Mouse (Mus musculus): Measurements from ENCODE around the gene Tenm4.

Gene Tenm4

DNA sequence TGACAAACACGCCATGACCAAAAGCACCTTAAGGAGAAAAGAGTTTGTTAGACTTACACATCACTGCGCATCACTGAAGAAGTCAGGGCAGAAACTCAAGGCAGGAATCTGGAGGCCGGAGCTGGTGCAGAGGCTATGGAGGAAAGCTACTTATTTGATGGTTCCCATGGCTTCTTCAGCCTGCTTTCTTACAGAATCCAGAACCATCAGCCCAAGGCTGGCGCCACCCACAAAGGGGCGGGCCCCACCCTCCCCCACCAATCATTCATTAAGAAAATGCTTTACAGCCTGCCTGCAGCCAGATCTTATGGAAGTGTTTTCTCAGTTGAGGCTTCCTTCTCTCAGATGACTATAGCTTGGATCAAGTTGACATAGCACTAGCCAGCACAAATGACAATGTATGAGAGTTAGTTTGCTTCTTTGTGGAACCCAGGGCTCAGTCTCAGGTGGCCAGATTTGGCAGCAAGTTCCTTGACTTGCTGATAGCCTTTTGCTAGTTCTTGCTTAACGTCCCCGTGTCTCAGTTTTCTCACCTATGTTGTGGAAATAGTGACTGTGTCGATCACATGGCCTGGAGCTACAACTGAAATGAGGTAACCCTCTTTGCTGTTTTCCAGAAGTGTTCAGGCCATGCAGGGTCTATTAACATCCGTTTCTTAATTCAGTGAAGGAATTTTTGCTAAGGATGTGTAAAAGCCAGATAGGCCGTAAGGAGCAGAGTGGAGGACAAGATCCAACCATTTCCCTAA, 32.9 kb downstream of the Tenm4 start:
- in situ Hi-C loops (cut with MboI, MseI) = no loop called here

DNA sequence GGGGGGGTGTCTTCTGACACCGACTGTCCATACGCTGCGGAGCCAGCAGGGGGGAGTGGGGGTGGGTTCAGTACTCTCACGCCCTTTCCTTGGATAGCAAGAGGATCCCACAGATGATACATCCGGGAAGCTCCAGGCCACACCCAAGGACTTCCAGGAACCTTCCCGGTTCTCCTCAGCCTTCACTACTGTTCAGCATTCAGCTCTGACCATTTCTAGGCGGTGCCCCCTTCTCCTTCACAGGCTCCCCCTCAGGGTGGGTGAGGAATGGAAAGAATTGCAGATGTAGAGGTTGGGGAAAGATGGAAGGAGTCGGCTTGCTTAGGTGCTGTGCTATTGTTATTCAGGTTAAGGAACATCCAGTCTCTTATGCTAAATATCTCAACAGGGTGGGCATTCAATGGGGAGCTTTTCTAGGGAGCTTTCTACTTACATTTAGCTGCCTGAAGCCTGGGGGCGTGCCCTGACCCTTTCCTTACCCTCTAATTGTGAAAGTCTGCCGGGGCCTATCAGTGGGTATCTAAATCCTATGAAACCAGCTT, 33.8 kb downstream of the Tenm4 start:
- in situ Hi-C loops (cut with MboI, MseI) = no loop called here

DNA sequence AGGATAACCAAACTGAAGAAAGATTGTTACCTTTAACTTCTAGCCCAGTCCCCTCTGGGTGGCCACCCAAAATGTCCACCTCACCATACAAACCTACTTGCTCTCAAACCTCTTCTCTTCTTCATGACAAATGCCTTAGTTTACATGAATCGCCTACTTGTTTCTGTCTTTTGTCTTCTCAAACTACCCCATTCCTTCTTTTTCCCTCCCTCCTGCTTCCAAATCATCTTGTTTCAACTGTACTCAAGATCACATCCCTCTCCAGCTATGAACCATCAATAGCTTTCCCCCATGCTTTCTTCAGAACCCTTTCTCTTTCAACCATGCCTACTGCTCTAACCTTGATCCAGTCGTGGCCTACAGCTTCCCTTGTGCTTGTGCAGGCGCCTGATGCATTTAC, 36.0 kb downstream of the Tenm4 start:
- in situ Hi-C loops (cut with MboI, MseI) = no loop called here

DNA sequence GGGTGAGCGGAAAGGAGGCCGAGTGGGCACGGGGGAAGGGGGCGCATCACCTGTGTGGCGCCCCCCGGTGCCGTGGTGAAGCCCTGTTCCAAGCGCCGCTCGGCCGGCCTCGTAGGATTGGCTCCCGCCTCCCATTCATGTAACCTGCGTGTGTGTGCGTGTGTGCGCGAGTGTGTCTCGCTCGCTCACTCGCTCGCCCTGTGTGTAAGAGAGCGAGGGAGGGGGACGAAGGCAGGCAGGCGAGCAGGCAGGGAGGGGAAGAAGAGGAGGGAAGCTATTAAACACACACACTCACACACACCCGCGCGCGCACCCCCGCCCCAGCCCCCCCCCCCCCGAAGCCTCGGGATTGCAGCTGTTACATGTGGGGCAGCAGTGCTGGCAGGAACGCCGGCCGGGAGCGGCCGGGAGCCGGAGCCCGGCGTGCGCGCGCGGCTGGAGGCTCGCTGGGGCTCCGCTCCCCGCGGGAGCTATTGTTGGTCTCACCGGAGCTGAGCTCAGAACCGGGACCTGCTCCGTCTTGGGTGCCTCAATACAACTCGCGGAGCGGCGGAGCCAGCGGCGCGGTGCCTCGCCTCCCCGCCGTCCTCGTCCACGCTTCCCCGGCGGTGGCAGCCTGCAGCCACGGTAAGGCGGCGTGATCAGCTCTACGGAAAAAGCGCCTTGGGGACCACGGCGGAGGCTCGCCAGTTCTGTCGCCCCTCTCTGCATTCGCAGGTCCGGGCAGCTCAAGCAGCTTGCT, 38.9 kb downstream of the Tenm4 start:
- in situ Hi-C loops (cut with MboI, MseI) = no loop called here

DNA sequence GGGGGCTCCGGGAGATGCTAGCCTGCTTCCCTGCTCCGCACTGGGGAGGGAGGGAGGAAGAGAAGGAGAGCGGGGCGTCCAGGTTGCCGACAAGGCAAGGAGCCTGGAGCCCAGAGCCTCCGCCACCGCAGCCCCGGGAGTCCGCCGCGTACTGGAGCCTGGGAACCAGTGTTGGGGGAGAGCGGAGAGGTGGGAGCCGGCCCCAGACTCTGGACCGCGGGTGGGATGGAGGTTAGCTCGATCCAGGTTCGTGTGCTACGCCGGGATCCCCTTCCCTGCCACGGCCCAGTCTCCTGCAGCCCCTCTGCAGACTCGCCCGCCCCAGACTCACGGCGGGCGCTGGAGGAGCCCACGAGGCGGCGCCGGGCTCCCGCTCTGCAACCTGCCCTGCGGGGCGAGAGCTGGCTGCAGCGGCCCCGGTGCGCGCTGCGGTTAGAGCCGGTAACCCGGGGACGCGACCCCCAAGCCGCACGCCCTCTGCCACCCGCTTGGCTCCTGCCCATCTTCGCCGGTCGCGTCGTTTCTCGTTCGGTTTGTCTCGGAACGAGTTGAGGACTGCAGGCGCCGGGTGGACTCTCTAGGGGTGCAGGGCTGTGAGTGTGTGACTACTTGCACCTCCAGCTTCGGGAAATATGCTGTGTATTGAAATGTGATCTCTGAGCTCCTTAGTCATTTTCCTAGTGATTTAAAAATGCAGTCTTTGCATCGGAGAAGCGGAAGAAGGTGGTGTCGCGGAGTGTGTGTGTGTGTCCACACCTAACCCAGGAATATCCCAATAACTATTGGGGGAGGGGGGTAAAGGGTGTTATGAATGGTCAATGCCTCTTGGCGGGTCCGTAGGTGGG, 39.7 kb downstream of the Tenm4 start:
- in situ Hi-C loops (cut with MboI, MseI) = no loop called here

DNA sequence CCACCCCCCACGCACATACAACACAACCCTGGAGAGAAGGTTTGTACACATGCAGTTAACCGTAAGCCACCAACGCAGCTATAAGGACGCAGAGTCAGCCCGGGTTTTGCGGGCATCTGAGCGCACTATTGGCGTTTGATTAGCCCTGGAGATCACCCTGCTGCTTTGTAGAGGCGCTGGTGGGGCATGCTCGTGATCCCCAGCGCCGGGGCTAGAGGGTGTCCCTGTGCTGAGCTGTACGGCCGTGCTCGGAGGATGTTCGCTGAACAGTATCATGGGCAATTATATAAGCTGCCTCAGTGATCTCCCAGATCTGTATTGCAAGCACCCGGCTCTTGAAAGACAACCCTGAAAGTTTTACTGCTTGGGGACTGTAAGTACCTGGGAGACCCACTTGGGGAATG, 40.6 kb downstream of the Tenm4 start:
- in situ Hi-C loops (cut with MboI, MseI) = no loop called here

DNA sequence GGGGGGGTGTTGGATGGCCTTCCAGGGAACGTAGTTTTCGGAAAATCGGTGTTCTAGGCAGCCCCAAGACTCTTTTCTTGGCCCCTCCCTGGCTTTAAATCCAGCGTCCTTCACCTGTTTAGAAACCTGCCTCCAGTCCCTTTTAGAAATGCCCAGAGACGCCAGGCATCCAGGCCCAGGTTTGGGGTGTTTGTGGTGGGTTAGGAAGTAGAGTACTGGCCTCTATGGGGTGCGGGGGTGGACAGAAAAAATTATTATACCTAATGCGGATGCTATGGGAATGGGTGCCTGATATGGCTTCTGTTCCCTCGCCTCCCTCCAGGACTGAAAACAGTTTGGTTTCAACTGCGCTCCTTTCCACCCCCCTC, 41.2 kb downstream of the Tenm4 start:
- in situ Hi-C loops (cut with MboI, MseI) = no loop called here

DNA sequence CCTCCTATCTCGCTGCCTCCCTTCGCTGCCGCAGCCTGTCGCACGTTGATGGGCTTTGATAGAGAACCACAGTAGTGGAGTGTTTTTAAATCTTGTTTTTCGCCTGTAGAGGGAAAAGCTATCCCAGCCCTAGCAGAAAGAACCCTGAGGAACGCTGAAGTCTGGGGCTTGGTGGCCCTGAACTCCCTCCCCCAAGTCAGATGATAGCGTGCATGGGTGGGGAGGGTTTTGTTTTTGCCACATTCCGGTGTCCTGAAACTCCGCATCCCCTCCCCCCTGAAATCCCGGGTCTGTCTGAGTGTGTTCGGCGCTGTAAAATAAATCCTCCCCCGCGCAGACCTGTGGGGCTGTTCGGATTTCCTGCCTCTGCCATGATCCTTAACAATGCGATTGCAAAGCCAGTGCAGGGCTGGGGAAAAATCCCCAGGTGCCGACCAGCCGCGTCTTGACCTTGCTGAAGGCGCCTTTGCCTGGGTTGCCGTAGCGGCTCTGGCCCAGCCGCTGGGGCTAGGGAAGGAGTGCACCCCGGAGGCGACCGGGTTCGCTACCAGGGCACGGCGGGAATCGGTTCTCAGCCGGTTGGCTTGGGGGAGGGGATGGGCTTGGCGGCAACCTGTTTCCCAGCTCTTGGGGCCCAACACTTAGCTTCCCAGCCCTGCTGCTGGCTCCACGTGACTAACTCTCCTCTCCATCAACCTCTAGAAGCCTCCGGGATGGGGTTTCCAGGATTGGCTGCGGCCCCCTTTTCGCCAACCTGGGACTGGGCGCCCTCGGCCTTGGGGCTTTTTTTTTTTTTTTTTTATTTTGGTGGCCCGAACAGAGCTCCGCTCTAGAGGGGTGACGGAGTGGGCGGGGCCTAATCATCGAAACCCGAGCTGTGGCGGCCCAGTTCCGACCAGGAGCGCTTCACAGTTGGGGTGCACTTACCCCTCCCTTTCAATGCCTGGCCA, 41.8 kb downstream of the Tenm4 start:
- in situ Hi-C loops (cut with MboI, MseI) = no loop called here

DNA sequence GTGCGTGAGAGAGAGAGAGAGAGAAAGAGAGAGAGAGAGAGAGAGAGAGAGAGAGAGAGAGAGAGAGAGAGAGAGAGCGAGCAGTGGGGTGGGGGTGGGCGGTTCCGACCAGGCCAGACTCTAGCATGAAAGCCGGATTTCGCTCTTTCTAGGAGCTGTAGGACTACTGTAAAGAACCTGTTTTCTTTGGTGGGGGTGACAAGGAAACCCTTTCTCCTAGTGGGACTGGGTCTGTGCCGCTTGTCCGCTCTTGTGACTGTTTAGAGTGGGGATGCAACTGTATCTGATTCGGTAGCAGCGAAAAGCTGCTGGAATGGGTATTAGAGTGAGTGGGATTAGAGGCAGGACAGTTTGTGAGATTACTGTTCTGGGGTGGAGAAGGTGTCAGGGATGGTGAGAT, 42.7 kb downstream of the Tenm4 start:
- in situ Hi-C loops (cut with MboI, MseI) = no loop called here

DNA sequence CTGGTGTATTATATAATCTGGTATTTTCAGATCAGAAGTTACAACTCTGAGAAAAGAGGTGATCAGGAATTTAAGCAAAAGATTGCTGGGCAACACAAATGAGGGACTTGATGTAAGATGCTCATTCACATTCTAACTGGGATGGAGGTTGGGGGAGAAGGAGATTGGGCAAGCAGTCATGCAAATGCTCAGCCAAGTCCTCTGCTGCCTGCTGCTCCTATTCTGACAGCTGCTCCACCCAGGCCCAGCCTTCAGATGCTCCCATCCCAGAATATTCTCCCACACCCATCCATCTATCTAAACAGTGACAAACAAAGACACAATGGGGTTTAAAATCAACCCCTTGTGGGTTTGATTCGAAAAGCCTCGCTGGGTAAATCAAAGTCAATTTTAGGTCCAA, 43.8 kb downstream of the Tenm4 start:
- in situ Hi-C loops (cut with MboI, MseI) = no loop called here

DNA sequence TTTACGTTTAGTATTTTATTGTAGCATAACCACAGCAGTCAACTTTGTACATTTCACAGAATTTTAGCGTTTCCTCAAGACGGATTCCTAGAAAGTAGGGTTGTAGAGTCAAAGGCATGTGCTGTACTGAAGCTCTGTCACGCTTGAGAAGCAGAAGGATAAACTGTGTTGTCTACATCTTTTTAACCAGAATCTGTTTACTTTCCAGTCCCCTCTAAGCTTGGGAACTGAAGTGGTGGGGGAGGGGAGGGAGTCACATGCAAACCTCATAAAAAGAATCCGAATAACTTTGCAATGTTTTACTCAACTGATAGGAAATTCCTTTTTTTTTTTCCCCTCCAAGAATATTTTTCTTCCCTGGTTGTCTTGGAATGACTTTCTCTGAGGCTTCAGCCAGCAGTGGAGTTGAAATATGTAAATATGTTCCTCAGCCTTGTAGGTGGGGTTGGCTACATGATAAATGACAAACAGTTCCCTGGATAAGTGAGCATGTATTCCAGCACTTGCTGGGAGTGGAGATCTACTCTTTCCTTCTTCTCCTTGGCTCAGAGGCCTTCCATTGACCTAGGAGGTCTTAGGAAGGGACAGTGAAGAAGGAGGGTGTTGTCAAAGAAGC, 45.0 kb downstream of the Tenm4 start:
- in situ Hi-C loops (cut with MboI, MseI) = no loop called here

DNA sequence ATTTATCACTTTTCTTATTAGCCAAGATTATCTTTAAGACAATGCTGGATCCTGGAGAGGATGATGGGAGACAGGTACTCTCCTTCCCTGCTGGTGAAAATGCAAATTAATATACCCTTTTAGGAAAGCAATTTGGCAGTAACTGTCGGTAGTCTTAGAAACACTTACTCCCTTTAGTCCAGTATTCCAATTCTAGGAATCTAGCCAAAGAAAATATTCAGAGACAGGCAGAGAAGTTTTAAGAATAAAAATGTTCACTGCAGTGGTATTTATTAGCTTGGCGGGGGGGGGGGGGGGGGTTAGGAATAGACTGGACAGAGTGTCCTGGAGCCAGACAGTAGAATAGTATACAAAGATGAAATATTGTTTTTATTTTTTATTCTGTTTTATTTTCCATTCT, 48.3 kb downstream of the Tenm4 start:
- in situ Hi-C loops (cut with MboI, MseI) = no loop called here

DNA sequence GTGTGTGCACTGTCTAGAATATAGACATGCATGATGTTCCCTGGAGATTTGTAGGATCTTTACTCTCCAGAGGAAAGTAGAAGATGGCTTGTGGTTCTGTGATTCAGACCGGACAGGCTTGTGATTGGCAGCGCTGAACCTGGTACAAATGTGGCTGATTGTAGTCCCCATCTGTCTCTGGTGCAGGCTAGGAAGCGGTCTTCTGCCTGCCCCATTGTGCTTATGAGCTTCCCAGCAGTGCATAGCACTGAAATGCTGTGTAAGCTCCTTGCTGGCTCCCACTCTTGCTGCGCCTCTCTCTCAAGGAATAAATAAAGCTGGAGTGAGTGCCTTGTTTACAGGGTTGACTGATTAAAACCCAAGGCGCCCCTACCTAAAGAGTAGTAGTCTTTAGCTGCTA, 49.6 kb downstream of the Tenm4 start:
- in situ Hi-C loops (cut with MboI, MseI) = loop anchor here (5.0 kb wide), 1 partner anchor 33 kb away; no protein-coding TSS in a partner anchor

DNA sequence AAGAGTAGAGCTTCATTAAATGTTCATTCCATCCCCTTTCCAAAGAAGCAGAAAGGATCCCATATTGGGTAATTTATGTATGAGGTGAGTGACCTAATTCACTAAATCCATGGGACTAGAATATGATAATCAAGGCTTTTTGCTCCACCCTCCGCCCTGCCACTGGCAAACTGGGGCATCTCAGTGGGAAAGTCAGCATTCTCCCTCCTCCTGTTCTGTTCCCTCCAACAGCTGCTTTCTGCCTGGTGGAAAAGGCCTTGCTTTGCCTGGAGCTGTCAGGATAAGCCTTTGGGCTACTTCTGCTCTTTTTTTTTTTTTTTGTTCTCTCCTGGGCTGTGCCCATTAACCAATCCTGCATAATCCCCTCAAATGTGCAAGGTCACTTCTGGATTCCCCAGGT, 51.5 kb downstream of the Tenm4 start:
- in situ Hi-C loops (cut with MboI, MseI) = loop anchor here (5.0 kb wide), 1 partner anchor 35 kb away; no protein-coding TSS in a partner anchor

DNA sequence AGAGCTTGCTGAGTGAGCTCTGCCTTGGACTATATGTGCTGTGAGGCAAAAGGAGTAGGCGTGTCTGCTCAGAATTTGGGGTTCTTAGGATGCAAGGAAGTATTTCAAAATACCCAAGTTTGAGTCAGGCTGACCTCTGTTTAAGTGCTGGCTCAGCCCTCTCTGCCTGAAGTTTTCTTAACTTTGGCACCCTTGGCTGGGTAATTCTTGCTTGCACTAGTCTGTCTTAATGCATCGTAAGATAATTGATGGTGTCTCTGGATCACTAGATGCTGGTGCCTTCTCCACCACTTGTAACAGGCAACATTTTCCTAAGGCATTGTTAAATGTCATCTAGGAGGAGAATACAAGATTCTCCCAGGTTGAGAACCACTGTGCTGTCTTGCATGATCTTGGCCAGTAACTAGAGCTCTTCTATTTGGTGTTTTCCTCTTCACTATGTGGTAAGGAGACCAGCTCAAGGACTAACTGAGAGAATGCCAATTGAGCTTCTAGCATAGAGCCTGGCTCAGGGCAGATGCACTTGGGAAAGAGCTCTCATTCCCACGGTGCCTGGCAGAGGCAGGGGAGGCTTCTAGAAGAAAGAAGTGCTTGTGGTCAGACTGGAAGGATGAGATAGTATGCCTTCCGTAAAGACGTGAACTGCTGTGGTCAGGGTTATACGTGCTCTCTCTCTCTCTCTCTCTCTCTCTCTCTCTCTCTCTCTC, 57.7 kb downstream of the Tenm4 start:
- in situ Hi-C loops (cut with MboI, MseI) = no loop called here

DNA sequence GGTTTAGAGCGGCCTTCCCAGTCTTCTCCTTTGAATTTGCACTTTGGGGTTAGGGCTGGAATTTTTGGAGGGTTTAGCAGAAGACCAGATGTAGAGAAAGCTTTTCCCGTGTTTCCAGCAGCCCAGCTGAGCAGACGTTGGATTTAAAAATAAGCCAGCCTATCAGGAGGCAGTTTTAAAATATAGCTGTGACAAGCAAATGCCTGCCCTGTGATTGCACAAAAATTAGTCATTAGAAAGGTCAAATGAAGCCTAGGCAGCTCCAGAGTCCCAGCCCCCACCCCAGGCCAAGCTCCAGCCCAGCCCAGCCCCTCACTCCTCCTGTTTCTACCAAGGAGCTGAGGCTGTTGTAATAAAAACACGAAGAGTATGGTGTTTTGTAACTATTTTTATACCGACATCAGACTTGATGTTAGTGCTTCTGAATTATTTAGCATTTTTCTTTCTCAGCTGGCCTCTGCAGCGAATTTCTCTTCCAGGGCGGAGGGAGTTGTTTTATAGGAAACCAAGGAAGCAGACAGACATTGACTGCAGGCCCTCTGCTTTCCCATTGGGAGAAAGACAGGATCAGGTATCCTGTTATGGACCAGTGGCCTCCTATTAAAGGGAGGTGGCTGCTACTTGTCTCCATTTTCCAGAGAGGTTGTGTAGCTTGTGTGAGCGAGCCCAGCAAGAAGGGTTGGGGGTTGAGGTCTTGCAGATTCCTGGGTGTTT, 59.1 kb downstream of the Tenm4 start:
- in situ Hi-C loops (cut with MboI, MseI) = no loop called here

DNA sequence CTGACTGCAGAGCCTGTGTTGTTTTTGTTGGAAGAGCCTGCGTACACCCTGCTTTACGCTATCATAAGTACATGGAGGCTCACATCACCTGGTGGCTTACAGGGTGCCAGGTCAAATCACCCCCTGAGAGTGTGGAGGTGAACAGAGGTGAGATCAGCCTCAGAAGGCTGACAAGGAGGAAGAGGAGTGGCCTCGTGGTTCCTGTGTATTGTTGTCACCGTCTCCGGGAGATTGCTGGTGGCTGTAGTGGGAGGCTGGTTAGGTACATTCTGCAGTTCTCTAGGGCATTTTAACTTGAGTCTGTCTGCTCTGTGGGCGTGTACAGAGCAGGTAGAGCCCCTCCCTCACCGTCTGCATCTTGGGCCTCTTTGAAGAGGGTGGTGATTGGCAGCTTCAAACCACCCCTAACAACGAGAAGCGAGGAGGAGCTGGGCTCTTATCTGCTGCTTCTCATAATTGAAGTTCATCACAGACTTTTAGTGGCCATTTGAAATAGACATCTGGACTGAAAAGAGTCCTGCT, 59.7 kb downstream of the Tenm4 start:
- in situ Hi-C loops (cut with MboI, MseI) = no loop called here

DNA sequence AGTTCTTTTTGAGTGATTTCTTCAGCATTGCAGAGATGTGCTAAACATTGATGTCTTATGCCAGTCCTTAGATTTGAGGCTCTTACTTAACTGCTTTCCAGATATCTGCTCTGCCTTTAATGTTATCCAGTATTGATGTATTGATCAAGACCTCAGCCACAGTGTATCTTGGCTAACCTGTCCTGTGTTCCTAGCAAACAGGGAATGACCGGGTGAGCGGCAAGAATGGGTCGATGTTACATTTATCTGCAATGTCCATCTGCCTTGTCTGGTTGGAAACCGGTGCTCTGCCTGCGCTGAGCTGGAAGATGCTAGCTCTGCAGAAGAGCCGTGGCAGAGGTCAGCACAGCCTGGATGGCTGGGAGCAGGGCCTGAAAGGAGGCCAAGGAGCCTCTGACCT, 64.8 kb downstream of the Tenm4 start:
- in situ Hi-C loops (cut with MboI, MseI) = no loop called here

DNA sequence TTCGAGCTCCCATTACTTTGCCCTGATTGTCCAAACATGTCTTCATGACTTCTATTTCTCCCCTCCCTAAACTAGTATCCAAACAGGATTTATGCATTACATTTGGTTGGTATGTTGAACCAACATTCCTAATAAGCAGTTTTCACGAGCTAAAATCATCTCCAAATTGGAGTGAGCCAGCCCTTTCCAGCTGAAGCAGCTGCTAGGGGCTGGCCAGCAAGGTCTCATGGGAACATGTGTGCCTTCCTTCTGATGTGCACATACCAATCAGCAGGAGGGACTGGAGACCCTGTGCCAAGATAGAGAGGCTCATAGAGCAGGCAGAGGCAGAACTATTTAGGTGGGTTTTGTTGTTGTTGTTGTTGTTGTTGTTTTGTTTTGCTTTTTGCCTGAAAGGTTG, 69.6 kb downstream of the Tenm4 start:
- in situ Hi-C loops (cut with MboI, MseI) = no loop called here

Measured in T-helper 1 cell (primary cell).